Mouse (Mus musculus): ENCODE data around the gene Dnajb4. TPM values are rescaled to one million over a fixed set of nuclear protein-coding genes. Genes with fewer than 3 reads are reported as not detected.
"Not testable (repeated sequence)": the region's sequence is repeated elsewhere in the genome, so short reads cannot be mapped to it uniquely, and the experiment has no call there.

The Dnajb4 gene
- total RNA-seq (2021), result 10 to 100 TPM; 59.0 to 60.4 TPM
- long read RNA-seq, experiment 1, full-length matches to known transcripts, result 44 of 73 reads
- long read RNA-seq, experiment 1, partial matches to known transcripts, result 0 of 73 reads
- long read RNA-seq, experiment 1, other reads (novel, unspliced or antisense), result 29 of 73 reads
- long read RNA-seq, experiment 2, full-length matches to known transcripts, result 31 of 71 reads
- long read RNA-seq, experiment 2, partial matches to known transcripts, result 4 of 71 reads
- long read RNA-seq, experiment 2, other reads (novel, unspliced or antisense), result 36 of 71 reads

- intact Hi-C loops (cut with DNase I), result loop anchor here (2.0 to 5.0 kb wide), 2 partner anchors 17 to 98 kb away; no protein-coding TSS in a partner anchor
- peak; percentile 99 for DNase-seq (ENCODE audit: low spot score in 2 of 2)
Observed at GRCm38 (mm10) chr3:152209967-152210634, at the start of gene Dnajb4, which contains the start of gene Fubp1. Dnajb4 (minus strand) TSS chr3:152210302. Fubp1 (plus strand) TSS chr3:152210422.

DNA sequence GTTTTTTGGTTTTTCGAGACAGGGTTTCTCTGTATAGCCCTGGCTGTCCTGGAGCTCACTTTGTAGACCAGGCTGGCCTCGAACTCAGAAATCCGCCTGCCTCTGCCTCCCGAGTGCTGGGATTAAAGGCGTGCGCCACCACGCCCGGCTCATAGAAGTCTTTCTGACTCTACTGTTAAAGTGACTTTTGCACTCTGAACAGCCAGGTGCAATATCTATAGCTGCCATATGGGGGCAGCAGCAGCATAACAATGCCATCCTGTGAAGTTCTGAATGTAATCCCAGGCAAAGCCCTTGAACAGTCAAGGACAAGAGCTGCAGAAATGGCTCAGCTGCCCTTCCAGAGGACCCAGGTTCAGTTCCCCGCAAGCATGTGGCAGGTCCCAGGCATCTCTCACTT is 49.3 kb upstream of the Dnajb4 start:
- peak; percentile 84 to 85 for DNase-seq (ENCODE audit: low spot score in 2 of 2)
- intact Hi-C loops (cut with DNase I), result not testable (repeated sequence)

DNA sequence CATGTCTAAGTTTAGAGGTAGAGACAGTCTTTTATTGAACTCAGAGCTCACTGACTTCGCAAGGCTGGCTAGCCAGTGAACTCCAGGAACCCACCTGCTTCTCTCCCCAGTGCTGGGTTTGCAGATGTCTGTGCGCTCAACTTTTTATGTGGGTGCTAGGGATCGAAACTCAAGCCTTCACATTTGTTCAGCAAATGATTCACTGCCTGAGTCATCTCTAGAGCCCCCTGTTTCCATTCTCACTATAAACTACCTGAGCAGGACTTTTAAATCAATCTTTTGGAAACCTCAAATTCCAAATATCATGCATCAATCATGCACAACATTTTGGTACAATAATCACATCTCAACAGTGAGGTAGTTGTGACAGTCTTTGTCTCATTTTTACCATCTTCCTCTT is 47.4 kb upstream of the Dnajb4 start:
- intact Hi-C loops (cut with DNase I), result no loop called here
- no peak for DNase-seq (ENCODE audit: low spot score in 2 of 2)

DNA sequence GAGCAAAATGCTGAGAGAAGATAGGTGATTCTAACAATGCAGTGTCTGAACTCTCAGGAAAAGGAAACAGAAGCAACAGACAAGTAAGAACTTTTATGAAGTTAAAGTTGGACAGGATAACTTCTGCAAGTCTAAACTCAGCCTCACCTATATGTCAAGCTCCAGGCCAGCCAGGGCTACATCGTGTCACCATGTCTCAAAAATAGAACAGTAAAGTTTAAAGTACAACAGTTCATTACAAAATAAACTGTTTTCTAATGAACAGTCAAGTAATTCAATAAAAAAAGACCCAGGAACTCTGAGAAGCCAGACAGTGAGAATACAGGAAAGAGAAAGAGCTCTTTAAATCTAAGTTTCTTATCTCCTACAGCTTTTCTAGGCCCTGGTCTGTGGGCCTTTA is 40.4 kb upstream of the Dnajb4 start:
- DNase-seq (ENCODE audit: low spot score in 2 of 2), result no peak
- intact Hi-C loops (cut with DNase I), result no loop called here

- no peak for DNase-seq (ENCODE audit: low spot score in 2 of 2)
- intact Hi-C loops (cut with DNase I), result no loop called here
Observed at GRCm38 (mm10) chr3:152247708-152248107, 37.6 kb upstream of the Dnajb4 start.

GRCm38 (mm10) chr3:152245273-152245910 is 35.3 kb upstream of the Dnajb4 start:
- no peak for DNase-seq (ENCODE audit: low spot score in 2 of 2)
- intact Hi-C loops (cut with DNase I), result no loop called here

DNA sequence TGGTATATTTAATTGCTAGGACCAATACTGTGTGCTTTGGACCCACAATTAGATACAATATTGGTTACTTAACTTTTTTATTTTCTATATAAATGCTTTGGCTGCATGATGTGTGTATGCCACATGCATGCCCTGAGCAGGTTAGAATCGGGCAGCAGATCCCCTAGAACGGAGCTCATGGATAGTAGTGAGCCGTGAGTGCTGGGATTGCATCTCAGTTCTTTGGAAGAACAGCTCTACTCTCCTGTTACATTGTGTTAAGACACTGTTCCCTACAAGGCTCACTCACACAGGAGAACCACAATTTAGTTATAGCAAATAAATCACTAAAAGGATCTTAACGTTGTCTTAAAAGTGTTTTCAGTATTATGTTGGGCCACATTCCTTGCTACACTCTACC is 33.2 kb upstream of the Dnajb4 start:
- intact Hi-C loops (cut with DNase I), result no loop called here

DNA sequence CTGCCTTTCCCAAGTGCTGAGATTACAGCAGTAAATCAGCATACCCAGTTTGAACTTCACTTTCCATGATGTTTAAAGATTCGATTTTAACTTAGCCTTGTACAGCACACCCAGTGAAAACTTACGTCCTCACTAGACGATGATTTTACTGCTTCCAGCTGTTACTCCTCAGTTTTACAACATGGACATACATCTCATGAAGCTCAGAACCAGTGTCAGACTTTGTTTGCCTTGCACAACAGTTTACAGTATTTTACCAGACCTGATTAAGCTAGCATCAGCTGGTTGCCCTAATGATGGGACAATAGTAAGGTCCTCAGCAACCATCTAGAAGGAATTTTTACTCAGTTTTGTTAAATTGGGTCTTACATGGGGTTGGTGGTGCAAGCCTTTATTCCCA is 31.0 kb upstream of the Dnajb4 start:
- no peak for DNase-seq (ENCODE audit: low spot score in 2 of 2)
- intact Hi-C loops (cut with DNase I), result no loop called here

More for the DNA sequence above, 33.2 kb upstream of the Dnajb4 start:
- no peak for DNase-seq (ENCODE audit: low spot score in 2 of 2)

GRCm38 (mm10) chr3:152239592-152239991 is 29.5 kb upstream of the Dnajb4 start:
- intact Hi-C loops (cut with DNase I), result no loop called here
- DNase-seq (ENCODE audit: low spot score in 2 of 2), result no peak

GRCm38 (mm10) chr3:152238836-152239235 is 28.7 kb upstream of the Dnajb4 start:
- DNase-seq (ENCODE audit: low spot score in 2 of 2), result no peak
- intact Hi-C loops (cut with DNase I), result no loop called here

- intact Hi-C loops (cut with DNase I), result no loop called here
- DNase-seq (ENCODE audit: low spot score in 2 of 2), result no peak
Observed at GRCm38 (mm10) chr3:152235805-152236204, 25.7 kb upstream of the Dnajb4 start.

- intact Hi-C loops (cut with DNase I), result no loop called here
- DNase-seq (ENCODE audit: low spot score in 2 of 2), result no peak
Observed at GRCm38 (mm10) chr3:152235238-152235637, 25.1 kb upstream of the Dnajb4 start.

DNA sequence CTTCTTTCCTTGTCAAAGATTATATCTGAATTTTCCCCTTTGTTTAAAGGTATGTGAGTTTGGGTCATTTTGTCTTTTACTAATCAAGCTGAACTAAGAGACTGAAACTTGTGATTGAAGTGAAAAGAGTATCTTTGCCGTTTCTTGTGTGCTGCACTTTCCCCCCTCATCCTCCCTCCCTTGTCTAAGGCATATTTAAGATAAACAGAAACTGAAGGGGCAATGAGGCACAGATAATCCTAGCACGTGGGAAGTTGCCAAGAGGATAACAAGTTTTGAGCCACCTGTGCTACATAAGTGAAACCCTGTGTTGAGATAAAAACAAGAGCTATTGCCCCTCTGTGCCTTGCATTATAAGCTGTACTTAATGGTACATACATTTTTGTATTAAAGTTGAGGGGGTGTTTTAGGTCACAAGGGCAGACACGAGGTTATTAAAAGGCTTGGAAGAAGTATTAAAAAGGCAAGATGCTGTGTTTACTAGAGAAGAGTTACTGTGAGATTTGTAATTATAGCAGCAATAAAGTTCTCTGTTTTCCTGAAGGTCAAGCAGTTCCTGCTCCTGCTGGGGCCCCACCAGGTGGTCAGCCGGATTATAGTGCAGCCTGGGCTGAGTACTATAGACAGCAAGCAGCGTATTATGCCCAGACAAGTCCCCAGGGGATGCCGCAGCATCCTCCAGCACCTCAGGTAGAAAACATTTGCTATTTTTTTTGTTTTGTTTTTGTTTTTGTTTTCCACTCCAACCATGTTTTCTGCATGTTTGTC is 21.4 kb upstream of the Dnajb4 start:
- no peak for DNase-seq (ENCODE audit: low spot score in 2 of 2)
- intact Hi-C loops (cut with DNase I), result no loop called here

GRCm38 (mm10) chr3:152229271-152229670 is 19.2 kb upstream of the Dnajb4 start:
- DNase-seq (ENCODE audit: low spot score in 2 of 2), result no peak
- intact Hi-C loops (cut with DNase I), result loop anchor here (5.0 to 10.0 kb wide), 2 partner anchors 117 to 146 kb away; no protein-coding TSS in a partner anchor

GRCm38 (mm10) chr3:152228843-152229242 is 18.7 kb upstream of the Dnajb4 start:
- no peak for DNase-seq (ENCODE audit: low spot score in 2 of 2)
- intact Hi-C loops (cut with DNase I), result loop anchor here (5.0 to 10.0 kb wide), 2 partner anchors 117 to 146 kb away; no protein-coding TSS in a partner anchor

- DNase-seq (ENCODE audit: low spot score in 2 of 2), result no peak
- intact Hi-C loops (cut with DNase I), result loop anchor here (5.0 to 10.0 kb wide), 2 partner anchors 114 to 149 kb away; no protein-coding TSS in a partner anchor
Observed at GRCm38 (mm10) chr3:152225906-152226305, 15.8 kb upstream of the Dnajb4 start.

- DNase-seq (ENCODE audit: low spot score in 2 of 2), result no peak
- intact Hi-C loops (cut with DNase I), result loop anchor here (5.0 to 10.0 kb wide), 2 partner anchors 113 to 150 kb away; no protein-coding TSS in a partner anchor
Observed at GRCm38 (mm10) chr3:152224918-152225317, 14.8 kb upstream of the Dnajb4 start.

DNA sequence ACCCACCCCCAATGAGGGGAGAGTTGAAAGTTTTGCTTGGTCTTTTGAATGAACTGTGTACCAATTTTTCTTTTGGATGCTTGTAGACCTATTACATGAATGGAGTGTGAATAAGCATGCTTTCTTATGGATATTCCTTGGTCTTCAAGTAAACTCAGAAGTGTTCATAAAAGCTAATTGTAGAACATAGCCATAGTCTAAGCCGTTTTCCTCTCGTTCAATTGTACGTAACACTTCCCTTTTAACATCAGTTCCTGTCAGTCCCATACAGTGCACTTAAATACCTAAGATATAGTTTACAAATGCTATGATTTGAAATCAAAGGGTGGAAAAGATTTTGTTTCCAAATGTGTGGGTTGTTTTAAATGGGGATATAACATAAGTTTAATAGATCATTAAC is 3.3 kb upstream of the Dnajb4 start:
- intact Hi-C loops (cut with DNase I), result loop anchor here (5.0 kb wide), 1 partner anchor 101 kb away; no protein-coding TSS in a partner anchor
- no peak for DNase-seq (ENCODE audit: low spot score in 2 of 2)

DNA sequence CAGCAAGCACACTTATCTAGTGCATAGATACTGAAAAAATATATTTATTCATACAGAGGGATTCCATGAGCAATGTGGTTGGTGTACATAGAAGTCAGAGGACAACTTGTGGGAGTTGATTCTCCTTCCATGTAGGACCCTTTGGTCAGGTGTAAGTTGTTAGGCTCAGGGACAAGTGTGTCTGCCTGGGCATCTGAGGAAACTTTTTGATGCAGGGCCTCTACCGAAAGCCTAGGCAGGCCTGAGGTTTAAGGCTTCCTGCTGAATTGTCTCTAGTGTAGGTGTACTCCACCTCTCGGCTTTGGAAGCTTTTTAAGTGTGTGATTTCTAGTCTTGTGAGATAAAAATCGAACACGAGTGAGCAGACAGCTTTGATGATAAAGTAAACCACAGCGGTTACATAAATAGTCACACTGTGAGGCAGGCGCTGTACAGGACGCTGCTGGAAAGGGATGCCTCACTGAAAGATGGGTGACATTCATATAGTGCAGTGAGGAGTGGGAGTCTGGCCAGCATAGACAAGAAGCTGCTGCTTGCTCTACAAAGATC is 1.7 kb upstream of the Dnajb4 start:
- no peak for DNase-seq (ENCODE audit: low spot score in 2 of 2)
- intact Hi-C loops (cut with DNase I), result loop anchor here (5.0 kb wide), 1 partner anchor 100 kb away; no protein-coding TSS in a partner anchor

Data from left cerebral cortex, postnatal 14 days (tissue).